Mouse (Mus musculus): Measurements from ENCODE around the gene Hras. TPM values are rescaled to one million over a fixed set of nuclear protein-coding genes. Genes with fewer than 3 reads are reported as not detected.
A peak's percentile ranks its signal among the peaks of the same experiment; 100 is the strongest.

Hras gene
- polyA plus RNA-seq, 1 experiment from 2014 or later: 83.0 TPM

GRCm38 (mm10) chr7:141155362-141155761 lies 38.4 kb downstream of the Hras start:
- Histone ChIP-seq H3K4me2 (no peak overlapping the region), H3K9me3 (replicated peaks) (no peaks in the 10 kb centered on the region), H3K36me3 (replicated peaks) (peaks cover 98% of the 10 kb centered on the region), H3K4me3 (replicated peaks) (no peak overlapping the region), H3K9ac (no peak overlapping the region), H3K27me3 (no peaks in the 10 kb centered on the region), H3K4me1 (replicated peaks) (0 out of 2 replicates have a peak, but pooled peaks cover 2% of the 10 kb centered on the region), H3K27ac (replicated peaks) (no peak overlapping the region)
- no peak for ATAC-seq (ENCODE audit: insufficient read depth)
- 88% methylated on average over 9 of the region's 9 CpGs for WGBS (ENCODE audit: insufficient replicate concordance)

GRCm38 (mm10) chr7:141148639-141149038 lies 45.2 kb downstream of the Hras start:
- H3K4me3 ChIP-seq (replicated peaks): no peak overlapping the region
- H3K9me3 ChIP-seq (replicated peaks): no peaks in the 10 kb centered on the region
- peaks cover 99% of the 10 kb centered on the region for H3K36me3 ChIP-seq (replicated peaks)
- H3K9ac ChIP-seq: no peak overlapping the region
- 73% methylated on average over 4 of the region's 4 CpGs for WGBS (ENCODE audit: insufficient replicate concordance)
- no peak overlapping the region for H3K4me2 ChIP-seq
- H3K27me3 ChIP-seq: no peaks in the 10 kb centered on the region
- H3K4me1 ChIP-seq (replicated peaks): peaks cover 54% of the 10 kb centered on the region
- no peak for ATAC-seq (ENCODE audit: insufficient read depth)
- H3K27ac ChIP-seq (replicated peaks): no peak overlapping the region

GRCm38 (mm10) chr7:141147044-141147443 lies 46.8 kb downstream of the Hras start:
- Histone ChIP-seq H3K4me1 (replicated peaks) (peaks cover 69% of the 10 kb centered on the region), H3K4me3 (replicated peaks) (peak overlapping the region; percentile 24; the same call in 1 of the 2 replicates), H3K36me3 (replicated peaks) (peaks cover 99% of the 10 kb centered on the region), H3K4me2 (peak overlapping the region; percentile 49), H3K9me3 (replicated peaks) (no peaks in the 10 kb centered on the region), H3K9ac (peak overlapping the region; percentile 3; the same call in 1 of the 2 replicates), H3K27me3 (no peaks in the 10 kb centered on the region), H3K27ac (replicated peaks) (peak overlapping the region; percentile 83)
- 50% methylated on average over 6 of the region's 6 CpGs for WGBS (ENCODE audit: insufficient replicate concordance)
- peak; percentile 10; the same call in 1 of the 2 replicates for ATAC-seq (ENCODE audit: insufficient read depth)

GRCm38 (mm10) chr7:141146043-141146595 lies 47.7 kb downstream of the Hras start:
- peak; percentile 80 for ATAC-seq (ENCODE audit: insufficient read depth)
- Histone ChIP-seq H3K27me3 (no peaks in the 10 kb centered on the region), H3K4me1 (replicated peaks) (peaks cover 78% of the 10 kb centered on the region), H3K9me3 (replicated peaks) (no peaks in the 10 kb centered on the region), H3K27ac (replicated peaks) (peak overlapping the region; percentile 83), H3K36me3 (replicated peaks) (peaks cover 98% of the 10 kb centered on the region), H3K4me3 (replicated peaks) (0 out of 2 replicates have a peak overlapping the region, but pooled peaks have one; percentile 0), H3K9ac (peak overlapping the region; percentile 37; the same call in 1 of the 2 replicates), H3K4me2 (peak overlapping the region; percentile 49)
- WGBS (ENCODE audit: insufficient replicate concordance): 66% methylated on average over 12 of the region's 12 CpGs

- Histone ChIP-seq H3K4me1 (replicated peaks) (peaks cover 84% of the 10 kb centered on the region), H3K36me3 (replicated peaks) (peaks cover 98% of the 10 kb centered on the region), H3K4me3 (replicated peaks) (0 out of 2 replicates have a peak overlapping the region, but pooled peaks have one; percentile 7), H3K9ac (peak overlapping the region; percentile 37; the same call in 1 of the 2 replicates), H3K4me2 (peak overlapping the region; percentile 49), H3K27ac (replicated peaks) (peak overlapping the region; percentile 83), H3K9me3 (replicated peaks) (no peaks in the 10 kb centered on the region), H3K27me3 (no peaks in the 10 kb centered on the region)
- ATAC-seq (ENCODE audit: insufficient read depth): peak; percentile 32
- 56% methylated on average over 1 of the region's 1 CpGs for WGBS (ENCODE audit: insufficient replicate concordance)
These were observed 48.4 kb downstream of the Hras start for GRCm38 (mm10) chr7:141145403-141145802.

- peak overlapping the region; percentile 30; the same call in 1 of the 2 replicates for H3K4me2 ChIP-seq
- 0 out of 2 replicates have a peak overlapping the region, but pooled peaks have one; percentile 5 for H3K9ac ChIP-seq
- H3K36me3 ChIP-seq (replicated peaks): peaks cover 98% of the 10 kb centered on the region
- WGBS (ENCODE audit: insufficient replicate concordance): 70% methylated on average over 3 of the region's 3 CpGs
- no peaks in the 10 kb centered on the region for H3K27me3 ChIP-seq
- peak overlapping the region; percentile 83 for H3K27ac ChIP-seq (replicated peaks)
- peaks cover 92% of the 10 kb centered on the region for H3K4me1 ChIP-seq (replicated peaks)
- no peak overlapping the region for H3K4me3 ChIP-seq (replicated peaks)
- no peaks in the 10 kb centered on the region for H3K9me3 ChIP-seq (replicated peaks)
- ATAC-seq (ENCODE audit: insufficient read depth): no peak
These were observed 49.2 kb downstream of the Hras start for GRCm38 (mm10) chr7:141144650-141145049.

GRCm38 (mm10) chr7:141143861-141144260 lies 49.9 kb downstream of the Hras start:
- WGBS (ENCODE audit: insufficient replicate concordance): 87% methylated on average over 2 of the region's 2 CpGs
- no peak for ATAC-seq (ENCODE audit: insufficient read depth)
- Histone ChIP-seq H3K4me1 (replicated peaks) (peaks cover 96% of the 10 kb centered on the region), H3K9me3 (replicated peaks) (no peaks in the 10 kb centered on the region), H3K9ac (no peak overlapping the region; the same call in 1 of the 2 replicates), H3K36me3 (replicated peaks) (peaks cover 99% of the 10 kb centered on the region), H3K4me3 (replicated peaks) (no peak overlapping the region), H3K4me2 (no peak overlapping the region), H3K27ac (replicated peaks) (peak overlapping the region; percentile 42), H3K27me3 (no peaks in the 10 kb centered on the region)

- H3K4me3 ChIP-seq (replicated peaks): no peak overlapping the region
- peaks cover 98% of the 10 kb centered on the region for H3K4me1 ChIP-seq (replicated peaks)
- WGBS (ENCODE audit: insufficient replicate concordance): 41% methylated on average over 5 of the region's 5 CpGs
- peaks cover 99% of the 10 kb centered on the region for H3K36me3 ChIP-seq (replicated peaks)
- ATAC-seq (ENCODE audit: insufficient read depth): no peak
- no peaks in the 10 kb centered on the region for H3K9me3 ChIP-seq (replicated peaks)
- H3K9ac ChIP-seq: no peak overlapping the region
- H3K4me2 ChIP-seq: no peak overlapping the region
- no peaks in the 10 kb centered on the region for H3K27me3 ChIP-seq
- peak overlapping the region; percentile 51 for H3K27ac ChIP-seq (replicated peaks)
These were observed 50.7 kb downstream of the Hras start for GRCm38 (mm10) chr7:141143112-141143511.

GRCm38 (mm10) chr7:141141326-141141725 lies 52.5 kb downstream of the Hras start:
- Histone ChIP-seq H3K27ac (replicated peaks) (peak overlapping the region; percentile 51), H3K9me3 (replicated peaks) (no peaks in the 10 kb centered on the region), H3K4me1 (replicated peaks) (peaks cover 97% of the 10 kb centered on the region), H3K36me3 (replicated peaks) (peaks cover 99% of the 10 kb centered on the region), H3K27me3 (no peaks in the 10 kb centered on the region), H3K9ac (no peak overlapping the region), H3K4me3 (replicated peaks) (no peak overlapping the region), H3K4me2 (peak overlapping the region; percentile 18; the same call in 1 of the 2 replicates)
- WGBS (ENCODE audit: insufficient replicate concordance): 42% methylated on average over 4 of the region's 4 CpGs
- ATAC-seq (ENCODE audit: insufficient read depth): no peak

Measured in liver, embryonic 15.5 days (tissue).